Mouse (Mus musculus) megakaryocyte, embryonic 14.5 days (primary cell): ENCODE measurements around the gene Fam166a. TPM values are rescaled to one million over a fixed set of nuclear protein-coding genes. Genes with fewer than 3 reads are reported as not detected.

ENCODE experiments used
- H3K27me3 ChIP-seq: replicated peaks from 2 replicates; pipeline ENCODE3; 2012; ENCODE audit warnings: inconsistent platforms
- H3K36me3 ChIP-seq: replicated peaks from 2 replicates; pipeline ENCODE3; 2012; ENCODE audit warnings: low read length, inconsistent platforms, mixed read lengths
- H3K4me1 ChIP-seq: 2 replicates; pipeline ENCODE4 v1.6.1; 2012; ENCODE audit warnings: inconsistent platforms
- H3K4me3 ChIP-seq: replicated peaks from 2 replicates; pipeline ENCODE3; 2012; ENCODE audit warnings: moderate library complexity, mild to moderate bottlenecking, inconsistent platforms
- H3K9me3 ChIP-seq: 2 replicates; pipeline ENCODE4 v1.6.1; 2012; ENCODE audit warnings: inconsistent platforms
- FLI1 ChIP-seq: IDR thresholded peaks from 2 replicates; pipeline ENCODE4 v1.6.1; 2012; ENCODE audit warnings: low read length, inconsistent platforms, mixed read lengths
- GATA1 ChIP-seq: IDR thresholded peaks from 3 replicates; pipeline ENCODE4 v1.6.1; 2012; ENCODE audit warnings: mixed read lengths, low read length, inconsistent platforms, borderline replicate concordance
- polyA plus RNA-seq: library from polyadenylated mRNA; stranded (reverse); fragments of >175 nt; gene quantifications from 2 replicates; pipeline ENCODE4 v1.2.3, GENCODE M21; 2012; ENCODE audit warnings: low replicate concordance; ENCODE audit not compliant: insufficient read depth

Gene Fam166a
- polyA plus RNA-seq, 1 experiment, result not detected

DNA sequence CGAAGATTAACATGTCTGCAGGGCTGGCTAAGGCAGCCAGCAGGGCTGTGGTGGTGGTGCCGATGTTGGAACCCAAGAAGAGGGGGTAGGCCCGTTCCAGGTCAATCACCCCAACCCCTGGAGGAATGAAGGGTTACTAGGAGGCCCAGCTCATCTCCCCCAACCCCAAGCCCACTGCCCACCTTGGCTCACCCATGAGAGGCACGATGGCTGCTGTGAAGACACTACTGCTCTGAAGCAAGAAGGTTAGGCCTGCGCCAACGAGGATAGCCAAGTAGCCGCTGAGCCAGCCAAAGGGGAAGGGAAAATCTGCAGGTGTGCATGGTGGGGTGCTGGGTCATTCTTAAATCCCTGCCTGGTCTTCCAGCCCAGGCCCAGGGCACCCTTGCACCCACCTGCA lies 12.0 kb downstream of the Fam166a start:
- Histone ChIP-seq H3K4me3 (no peak overlapping the region), H3K9me3 (no peaks in the 10 kb centered on the region), H3K27me3 (peaks cover 50% of the 10 kb centered on the region), H3K4me1 (peaks cover 66% of the 10 kb centered on the region), H3K36me3 (no peaks in the 10 kb centered on the region)
- TF ChIP-seq GATA1, result no peak
- no peak for TF ChIP-seq FLI1

DNA sequence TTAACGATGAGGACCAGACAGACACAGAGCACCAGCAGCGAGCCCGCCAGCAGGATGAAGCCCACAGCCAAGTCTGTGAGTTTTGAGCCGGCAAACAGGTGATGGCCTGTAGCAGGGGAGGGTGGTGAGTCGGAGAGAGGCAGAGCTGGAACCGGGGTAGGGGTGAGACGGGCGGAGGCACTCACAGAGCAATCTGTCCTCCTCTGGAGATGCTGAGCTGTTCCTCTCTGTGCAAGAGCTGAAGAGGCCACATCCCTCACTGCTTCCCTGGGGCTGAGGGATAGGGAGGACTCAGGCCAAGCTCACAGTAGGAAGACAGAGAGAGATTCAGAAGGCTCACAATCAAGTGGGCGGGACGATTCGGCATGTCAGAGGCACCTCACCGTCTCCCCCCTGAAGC lies 12.5 kb downstream of the Fam166a start:
- Histone ChIP-seq H3K9me3 (no peaks in the 10 kb centered on the region), H3K27me3 (peaks cover 54% of the 10 kb centered on the region), H3K36me3 (no peaks in the 10 kb centered on the region), H3K4me3 (no peak overlapping the region), H3K4me1 (peaks cover 64% of the 10 kb centered on the region)
- TF ChIP-seq FLI1 (no peak), GATA1 (no peak)

- Histone ChIP-seq H3K4me1 (peaks cover 53% of the 10 kb centered on the region), H3K4me3 (no peak overlapping the region), H3K36me3 (no peaks in the 10 kb centered on the region), H3K27me3 (peaks cover 75% of the 10 kb centered on the region), H3K9me3 (no peaks in the 10 kb centered on the region)
- TF ChIP-seq FLI1, result no peak
- TF ChIP-seq GATA1, result no peak
Measured at GRCm38 (mm10) chr2:25233421-25233820, 14.9 kb downstream of the Fam166a start.

GRCm38 (mm10) chr2:25234050-25234449 lies 15.5 kb downstream of the Fam166a start, which contains the start of gene Slc34a3:
Slc34a3 (minus strand) TSS chr2:25234364.
- Histone ChIP-seq H3K27me3 (peaks cover 80% of the 10 kb centered on the region), H3K36me3 (no peaks in the 10 kb centered on the region), H3K9me3 (no peaks in the 10 kb centered on the region), H3K4me1 (peaks cover 50% of the 10 kb centered on the region), H3K4me3 (no peak within 1 kb of the TSS)
- TF ChIP-seq GATA1 (no peak), FLI1 (no peak)

GRCm38 (mm10) chr2:25234551-25235220 lies 16.1 kb downstream of the Fam166a start:
- Histone ChIP-seq H3K27me3 (peaks cover 86% of the 10 kb centered on the region), H3K4me1 (peaks cover 46% of the 10 kb centered on the region), H3K36me3 (no peaks in the 10 kb centered on the region), H3K9me3 (no peaks in the 10 kb centered on the region), H3K4me3 (no peak overlapping the region)
- TF ChIP-seq FLI1 (no peak), GATA1 (no peak)

GRCm38 (mm10) chr2:25236614-25237013 lies 18.1 kb downstream of the Fam166a start, which contains the start of gene Rnf224:
Rnf224 (minus strand) TSS chr2:25236787.
- H3K27me3 ChIP-seq, result peaks cover 92% of the 10 kb centered on the region
- H3K4me3 ChIP-seq, result no peak within 1 kb of the TSS
- TF ChIP-seq FLI1 (no peak), GATA1 (no peak)
- no peaks in the 10 kb centered on the region for H3K36me3 ChIP-seq
- no peaks in the 10 kb centered on the region for H3K9me3 ChIP-seq
- peaks cover 49% of the 10 kb centered on the region for H3K4me1 ChIP-seq

DNA sequence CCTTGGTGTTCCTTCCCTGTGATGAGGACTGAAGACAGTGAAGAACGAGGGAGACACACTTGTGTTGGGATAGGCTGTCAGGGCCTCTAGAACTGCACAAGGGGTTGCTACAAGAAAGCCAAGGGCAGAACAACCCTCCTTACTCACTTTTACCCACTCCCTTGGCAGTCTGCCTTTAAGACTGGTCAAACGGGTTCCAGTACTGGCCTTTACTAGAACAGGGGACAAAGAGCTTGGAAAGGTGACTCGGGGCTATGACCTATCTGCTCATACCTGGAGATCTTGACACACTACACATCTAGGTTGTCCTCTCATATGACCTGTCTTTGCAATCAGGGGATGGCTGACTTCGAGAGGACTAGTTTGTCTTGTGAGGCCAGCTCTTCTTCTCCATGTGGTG lies 19.0 kb downstream of the Fam166a start:
- H3K4me1 ChIP-seq, result peaks cover 54% of the 10 kb centered on the region

GRCm38 (mm10) chr2:25238106-25238505 lies 19.6 kb downstream of the Fam166a start:
- Histone ChIP-seq H3K4me3 (no peak overlapping the region), H3K9me3 (no peaks in the 10 kb centered on the region), H3K4me1 (peaks cover 59% of the 10 kb centered on the region), H3K36me3 (no peaks in the 10 kb centered on the region), H3K27me3 (peaks cover 93% of the 10 kb centered on the region)
- TF ChIP-seq FLI1 (no peak), GATA1 (no peak)

More for the DNA sequence above, 19.0 kb downstream of the Fam166a start:
- Histone ChIP-seq H3K36me3 (no peaks in the 10 kb centered on the region), H3K27me3 (peaks cover 93% of the 10 kb centered on the region), H3K9me3 (no peaks in the 10 kb centered on the region), H3K4me3 (no peak overlapping the region)
- TF ChIP-seq GATA1 (no peak), FLI1 (no peak)

- peaks cover 8% of the 10 kb centered on the region for H3K36me3 ChIP-seq
- no peak overlapping the region for H3K4me3 ChIP-seq
- peaks cover 90% of the 10 kb centered on the region for H3K27me3 ChIP-seq
- peaks cover 50% of the 10 kb centered on the region for H3K4me1 ChIP-seq
- TF ChIP-seq FLI1 (no peak), GATA1 (no peak)
- no peaks in the 10 kb centered on the region for H3K9me3 ChIP-seq
Measured at GRCm38 (mm10) chr2:25239766-25240165, 21.2 kb downstream of the Fam166a start.

DNA sequence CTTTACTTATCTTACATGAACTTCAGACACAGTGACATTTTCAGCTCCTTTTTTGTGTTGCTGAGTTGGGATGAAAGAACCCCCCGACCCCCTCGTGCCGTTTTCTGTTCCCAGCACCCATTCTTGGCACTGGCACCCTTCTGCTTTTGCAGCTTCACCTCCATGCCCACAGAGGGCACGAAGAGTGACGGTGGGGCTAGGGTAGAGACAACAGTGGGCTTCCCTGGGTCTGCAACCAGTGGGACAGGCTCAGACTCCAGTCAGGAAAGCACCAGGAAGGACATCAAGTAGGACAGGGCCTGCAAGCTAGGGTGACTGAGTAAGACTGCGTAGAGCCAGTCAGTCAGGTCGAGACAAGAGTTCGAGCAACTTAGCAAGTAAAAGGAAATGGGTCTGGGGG lies 21.8 kb downstream of the Fam166a start:
- Histone ChIP-seq H3K4me1 (peaks cover 50% of the 10 kb centered on the region), H3K27me3 (peaks cover 84% of the 10 kb centered on the region), H3K36me3 (peaks cover 13% of the 10 kb centered on the region), H3K4me3 (peak overlapping the region; percentile 5), H3K9me3 (no peaks in the 10 kb centered on the region)
- TF ChIP-seq FLI1, result no peak
- no peak for TF ChIP-seq GATA1
